Mouse (Mus musculus): ENCODE results near the gene Akt1. TPM values are rescaled to one million over a fixed set of nuclear protein-coding genes. Genes with fewer than 3 reads are reported as not detected.

Gene Akt1
- polyA plus RNA-seq, 1 experiment from 2014 or later, result 58.7 TPM

GRCm38 (mm10) chr12:112643126-112643525 is 31.6 kb downstream of the Akt1 start:
- 93% methylated on average over 6 of the region's 6 CpGs for WGBS
- Histone ChIP-seq H3K4me2 (ENCODE audit: low read length) (no peak overlapping the region), H3K4me1 (ENCODE audit: control insufficient read depth, insufficient read depth, low read length) (peaks cover 14% of the 10 kb centered on the region), H3K9ac (ENCODE audit: low read depth, low read length) (no peak overlapping the region), H3K4me3 (ENCODE audit: low read depth, low read length) (no peak overlapping the region), H3K9me3 (replicated peaks; ENCODE audit: control insufficient read depth, low read length, poor library complexity, severe bottlenecking) (no peaks in the 10 kb centered on the region), H3K27ac (ENCODE audit: low read length) (no peak overlapping the region), H3K27me3 (ENCODE audit: control insufficient read depth, insufficient read depth, low read depth, low read length) (no peaks in the 10 kb centered on the region), H3K36me3 (ENCODE audit: control insufficient read depth, insufficient read depth, low read length) (peaks cover 3% of the 10 kb centered on the region; the same call in 1 of the 2 replicates)
- ATAC-seq, result no peak

GRCm38 (mm10) chr12:112639526-112639925 is 35.2 kb downstream of the Akt1 start:
- 91% methylated on average over 10 of the region's 10 CpGs for WGBS
- Histone ChIP-seq H3K4me3 (ENCODE audit: low read depth, low read length) (no peak overlapping the region), H3K27me3 (ENCODE audit: control insufficient read depth, insufficient read depth, low read depth, low read length) (no peaks in the 10 kb centered on the region), H3K36me3 (ENCODE audit: control insufficient read depth, insufficient read depth, low read length) (no peaks in the 10 kb centered on the region), H3K9ac (ENCODE audit: low read depth, low read length) (no peak overlapping the region), H3K27ac (ENCODE audit: low read length) (no peak overlapping the region), H3K9me3 (replicated peaks; ENCODE audit: control insufficient read depth, low read length, poor library complexity, severe bottlenecking) (no peaks in the 10 kb centered on the region), H3K4me1 (ENCODE audit: control insufficient read depth, insufficient read depth, low read length) (no peaks in the 10 kb centered on the region), H3K4me2 (ENCODE audit: low read length) (no peak overlapping the region)
- no peak for ATAC-seq

- 71% methylated on average over 9 of the region's 9 CpGs for WGBS
- Histone ChIP-seq H3K36me3 (ENCODE audit: control insufficient read depth, insufficient read depth, low read length) (no peaks in the 10 kb centered on the region), H3K9me3 (replicated peaks; ENCODE audit: control insufficient read depth, low read length, poor library complexity, severe bottlenecking) (no peaks in the 10 kb centered on the region), H3K4me3 (ENCODE audit: low read depth, low read length) (no peak overlapping the region), H3K9ac (ENCODE audit: low read depth, low read length) (no peak overlapping the region), H3K4me1 (ENCODE audit: control insufficient read depth, insufficient read depth, low read length) (peaks cover 6% of the 10 kb centered on the region; the same call in 1 of the 2 replicates), H3K4me2 (ENCODE audit: low read length) (no peak overlapping the region), H3K27ac (ENCODE audit: low read length) (no peak overlapping the region), H3K27me3 (ENCODE audit: control insufficient read depth, insufficient read depth, low read depth, low read length) (no peaks in the 10 kb centered on the region)
- ATAC-seq, result no peak
These were observed 41.0 kb downstream of the Akt1 start for GRCm38 (mm10) chr12:112633686-112634085.

- H3K4me1 ChIP-seq (ENCODE audit: control insufficient read depth, insufficient read depth, low read length), result peaks cover 6% of the 10 kb centered on the region; the same call in 1 of the 2 replicates
- no peaks in the 10 kb centered on the region for H3K27me3 ChIP-seq (ENCODE audit: control insufficient read depth, insufficient read depth, low read depth, low read length)
- WGBS, result 88% methylated on average over 5 of the region's 5 CpGs
- H3K4me2 ChIP-seq (ENCODE audit: low read length), result no peak overlapping the region
- H3K9me3 ChIP-seq (replicated peaks; ENCODE audit: control insufficient read depth, low read length, poor library complexity, severe bottlenecking), result no peaks in the 10 kb centered on the region
- H3K27ac ChIP-seq (ENCODE audit: low read length), result no peak overlapping the region
- H3K9ac ChIP-seq (ENCODE audit: low read depth, low read length), result no peak overlapping the region
- no peak overlapping the region for H3K4me3 ChIP-seq (ENCODE audit: low read depth, low read length)
- no peak for ATAC-seq
- H3K36me3 ChIP-seq (ENCODE audit: control insufficient read depth, insufficient read depth, low read length), result no peaks in the 10 kb centered on the region
These were observed 41.8 kb downstream of the Akt1 start for GRCm38 (mm10) chr12:112632907-112633306.

GRCm38 (mm10) chr12:112632084-112632777 is 42.5 kb downstream of the Akt1 start:
- H3K27ac ChIP-seq (ENCODE audit: low read length), result no peak overlapping the region
- ATAC-seq, result no peak
- H3K36me3 ChIP-seq (ENCODE audit: control insufficient read depth, insufficient read depth, low read length), result no peaks in the 10 kb centered on the region
- H3K9me3 ChIP-seq (replicated peaks; ENCODE audit: control insufficient read depth, low read length, poor library complexity, severe bottlenecking), result no peaks in the 10 kb centered on the region
- no peak overlapping the region for H3K9ac ChIP-seq (ENCODE audit: low read depth, low read length)
- H3K4me1 ChIP-seq (ENCODE audit: control insufficient read depth, insufficient read depth, low read length), result peaks cover 6% of the 10 kb centered on the region; the same call in 1 of the 2 replicates
- WGBS, result 69% methylated on average over 11 of the region's 11 CpGs
- H3K27me3 ChIP-seq (ENCODE audit: control insufficient read depth, insufficient read depth, low read depth, low read length), result no peaks in the 10 kb centered on the region
- H3K4me3 ChIP-seq (ENCODE audit: low read depth, low read length), result no peak overlapping the region
- H3K4me2 ChIP-seq (ENCODE audit: low read length), result no peak overlapping the region

- no peaks in the 10 kb centered on the region for H3K9me3 ChIP-seq (replicated peaks; ENCODE audit: control insufficient read depth, low read length, poor library complexity, severe bottlenecking)
- ATAC-seq, result no peak
- H3K36me3 ChIP-seq (ENCODE audit: control insufficient read depth, insufficient read depth, low read length), result no peaks in the 10 kb centered on the region
- H3K4me1 ChIP-seq (ENCODE audit: control insufficient read depth, insufficient read depth, low read length), result peaks cover 6% of the 10 kb centered on the region; the same call in 1 of the 2 replicates
- H3K27ac ChIP-seq (ENCODE audit: low read length), result no peak overlapping the region
- 60% methylated on average over 1 of the region's 1 CpGs for WGBS
- H3K27me3 ChIP-seq (ENCODE audit: control insufficient read depth, insufficient read depth, low read depth, low read length), result no peaks in the 10 kb centered on the region
- H3K4me3 ChIP-seq (ENCODE audit: low read depth, low read length), result no peak overlapping the region
- no peak overlapping the region for H3K9ac ChIP-seq (ENCODE audit: low read depth, low read length)
- H3K4me2 ChIP-seq (ENCODE audit: low read length), result no peak overlapping the region
These were observed 43.2 kb downstream of the Akt1 start for GRCm38 (mm10) chr12:112631472-112631871.

- H3K27ac ChIP-seq (ENCODE audit: low read length), result no peak overlapping the region
- no peaks in the 10 kb centered on the region for H3K36me3 ChIP-seq (ENCODE audit: control insufficient read depth, insufficient read depth, low read length)
- H3K4me1 ChIP-seq (ENCODE audit: control insufficient read depth, insufficient read depth, low read length), result peaks cover 6% of the 10 kb centered on the region; the same call in 1 of the 2 replicates
- H3K4me3 ChIP-seq (ENCODE audit: low read depth, low read length), result no peak overlapping the region
- 80% methylated on average over 5 of the region's 5 CpGs for WGBS
- H3K4me2 ChIP-seq (ENCODE audit: low read length), result no peak overlapping the region
- ATAC-seq, result no peak
- no peaks in the 10 kb centered on the region for H3K9me3 ChIP-seq (replicated peaks; ENCODE audit: control insufficient read depth, low read length, poor library complexity, severe bottlenecking)
- H3K9ac ChIP-seq (ENCODE audit: low read depth, low read length), result no peak overlapping the region
- H3K27me3 ChIP-seq (ENCODE audit: control insufficient read depth, insufficient read depth, low read depth, low read length), result no peaks in the 10 kb centered on the region
These were observed 43.9 kb downstream of the Akt1 start for GRCm38 (mm10) chr12:112630796-112631195.

- 93% methylated on average over 12 of the region's 12 CpGs for WGBS
- Histone ChIP-seq H3K36me3 (ENCODE audit: control insufficient read depth, insufficient read depth, low read length) (no peaks in the 10 kb centered on the region), H3K27ac (ENCODE audit: low read length) (no peak overlapping the region), H3K27me3 (ENCODE audit: control insufficient read depth, insufficient read depth, low read depth, low read length) (no peaks in the 10 kb centered on the region), H3K9me3 (replicated peaks; ENCODE audit: control insufficient read depth, low read length, poor library complexity, severe bottlenecking) (no peaks in the 10 kb centered on the region), H3K9ac (ENCODE audit: low read depth, low read length) (no peak overlapping the region), H3K4me1 (ENCODE audit: control insufficient read depth, insufficient read depth, low read length) (peaks cover 6% of the 10 kb centered on the region; the same call in 1 of the 2 replicates), H3K4me2 (ENCODE audit: low read length) (no peak overlapping the region), H3K4me3 (ENCODE audit: low read depth, low read length) (no peak overlapping the region)
- no peak for ATAC-seq
These were observed 44.7 kb downstream of the Akt1 start for GRCm38 (mm10) chr12:112630029-112630428.

- Histone ChIP-seq H3K4me3 (ENCODE audit: low read depth, low read length) (0 out of 2 replicates have a peak overlapping the region, but pooled peaks have one; percentile 1), H3K9me3 (replicated peaks; ENCODE audit: control insufficient read depth, low read length, poor library complexity, severe bottlenecking) (no peaks in the 10 kb centered on the region), H3K9ac (ENCODE audit: low read depth, low read length) (no peak overlapping the region), H3K36me3 (ENCODE audit: control insufficient read depth, insufficient read depth, low read length) (no peaks in the 10 kb centered on the region), H3K4me1 (ENCODE audit: control insufficient read depth, insufficient read depth, low read length) (peaks cover 6% of the 10 kb centered on the region; the same call in 1 of the 2 replicates), H3K27me3 (ENCODE audit: control insufficient read depth, insufficient read depth, low read depth, low read length) (no peaks in the 10 kb centered on the region), H3K27ac (ENCODE audit: low read length) (no peak overlapping the region), H3K4me2 (ENCODE audit: low read length) (peak overlapping the region; percentile 31)
- WGBS, result 36% methylated on average over 19 of the region's 19 CpGs
- peak; percentile 64 for ATAC-seq
These were observed 45.6 kb downstream of the Akt1 start for GRCm38 (mm10) chr12:112628928-112629721.

Measured in midbrain, embryonic 16.5 days (tissue).